Mouse (Mus musculus) cortical plate, adult 2 months (tissue): Measurements from ENCODE around the gene Rmnd5b. TPM values are rescaled to one million over a fixed set of nuclear protein-coding genes. Genes with fewer than 3 reads are reported as not detected.
A peak's percentile ranks its signal among the peaks of the same experiment; 100 is the strongest.
"Not testable (repeated sequence)": the region's sequence is repeated elsewhere in the genome, so short reads cannot be mapped to it uniquely, and the experiment has no call there.

Experiments used
- H3K27ac ChIP-seq: fragments of 200-500 bp; 2 replicates; pipeline ENCODE4 v1.5.1; 2012; ENCODE audit warnings: low read length, control low read depth, inconsistent platforms; ENCODE audit not compliant: insufficient read depth
- H3K4me1 ChIP-seq: fragments of 200-500 bp; 2 replicates; pipeline ENCODE4 v1.6.1; 2011; ENCODE audit warnings: low read length; ENCODE audit not compliant: control insufficient read depth, insufficient read depth
- H3K4me3 ChIP-seq: fragments of 200-500 bp; 2 replicates; pipeline ENCODE4 v1.5.1; 2011; ENCODE audit warnings: mild to moderate bottlenecking, low read length, control low read depth; ENCODE audit not compliant: insufficient read depth
- CTCF ChIP-seq: fragments of 200-500 bp; IDR thresholded peaks from 2 replicates; pipeline ENCODE4 v1.5.1; 2011; ENCODE audit warnings: mild to moderate bottlenecking, control low read depth, low read length; ENCODE audit not compliant: insufficient read depth; ENCODE audit errors: extremely low read depth
- POLR2A ChIP-seq: fragments of 200-500 bp; IDR thresholded peaks from 2 replicates; pipeline ENCODE4 v1.6.1; 2011; ENCODE audit warnings: mild to moderate bottlenecking, low read length, control low read depth; ENCODE audit not compliant: insufficient read depth; ENCODE audit errors: extremely low read depth
- polyA plus RNA-seq: library from polyadenylated mRNA; depleted of rRNA; stranded (reverse); fragments of >200 nt; gene quantifications from 2 replicates; pipeline ENCODE4 v1.2.3, GENCODE M21; 2012

Rmnd5b gene
- polyA plus RNA-seq, 1 experiment: 80.3 TPM

DNA sequence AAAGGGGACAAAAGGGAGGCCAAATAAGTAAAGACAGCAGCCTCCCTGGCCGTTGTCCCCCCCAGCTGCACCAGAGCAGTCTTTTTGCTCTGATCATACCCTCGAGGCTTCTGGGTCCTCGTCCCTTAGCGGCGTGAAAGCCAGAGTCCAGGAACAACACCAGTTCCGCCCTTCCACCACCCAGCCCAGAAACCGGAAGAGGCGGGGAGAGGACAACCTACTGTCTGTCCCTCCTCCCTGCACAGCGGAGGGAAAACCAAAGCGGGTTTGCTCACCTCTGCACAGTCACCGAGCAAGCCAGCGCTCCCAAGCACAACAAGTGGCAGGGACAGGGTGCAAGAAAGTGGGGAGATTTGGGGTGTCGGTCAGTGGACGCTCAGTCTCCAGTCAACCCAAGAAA is 20.1 kb downstream of the Rmnd5b start:
- TF ChIP-seq CTCF (no peak), POLR2A (peak; percentile 75)
- peaks cover 2% of the 10 kb centered on the region for H3K4me1 ChIP-seq
- peak overlapping the region; percentile 37 for H3K4me3 ChIP-seq
- H3K27ac ChIP-seq: peak overlapping the region; percentile 45; the same call in 1 of the 2 replicates

DNA sequence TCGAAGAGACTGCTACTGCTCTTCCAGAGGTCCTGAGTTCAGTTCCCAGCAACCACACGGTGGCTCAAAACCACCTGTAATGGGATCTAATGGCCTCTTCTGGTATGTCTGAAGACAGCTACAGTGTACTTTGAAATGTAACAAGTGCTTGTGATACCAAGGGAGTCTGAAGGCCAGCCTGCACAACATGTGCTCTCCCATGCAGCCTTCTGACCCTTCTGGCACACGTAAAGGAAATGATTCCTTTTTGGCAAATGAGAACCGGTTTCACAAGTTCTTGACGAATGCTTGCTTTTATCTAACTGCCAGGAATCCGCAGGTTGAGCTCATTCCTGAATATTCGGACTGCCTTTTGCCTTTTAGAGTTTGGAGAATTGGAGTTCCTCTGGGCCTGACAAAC is 20.6 kb downstream of the Rmnd5b start:
- Histone ChIP-seq H3K27ac (peak overlapping the region; percentile 45; the same call in 1 of the 2 replicates), H3K4me3 (peak overlapping the region; percentile 37; the same call in 1 of the 2 replicates), H3K4me1 (peaks cover 2% of the 10 kb centered on the region)
- TF ChIP-seq CTCF (no peak), POLR2A (no peak)

DNA sequence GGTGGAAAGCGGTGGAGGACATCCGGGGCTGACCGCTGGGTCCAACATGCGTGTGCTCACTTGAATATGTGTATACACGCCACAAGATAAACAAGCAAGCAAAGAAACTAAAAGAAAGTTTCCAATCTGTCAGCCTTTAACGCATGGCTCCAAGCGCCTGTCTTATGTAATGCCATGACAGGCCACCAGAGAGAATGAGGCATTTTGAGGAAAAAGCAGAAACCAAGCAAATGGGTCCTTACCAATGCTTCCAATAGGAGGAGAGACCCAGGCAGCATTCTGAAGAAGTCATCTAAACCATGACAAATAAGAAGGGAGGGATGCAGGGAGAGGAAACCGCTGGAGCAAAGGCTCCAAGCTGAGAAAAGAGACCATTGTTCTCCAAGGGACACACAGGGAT is 21.4 kb downstream of the Rmnd5b start:
- no peak for TF ChIP-seq POLR2A
- no peak for TF ChIP-seq CTCF
- no peak overlapping the region for H3K4me3 ChIP-seq
- no peak overlapping the region for H3K27ac ChIP-seq
- peaks cover 2% of the 10 kb centered on the region for H3K4me1 ChIP-seq

DNA sequence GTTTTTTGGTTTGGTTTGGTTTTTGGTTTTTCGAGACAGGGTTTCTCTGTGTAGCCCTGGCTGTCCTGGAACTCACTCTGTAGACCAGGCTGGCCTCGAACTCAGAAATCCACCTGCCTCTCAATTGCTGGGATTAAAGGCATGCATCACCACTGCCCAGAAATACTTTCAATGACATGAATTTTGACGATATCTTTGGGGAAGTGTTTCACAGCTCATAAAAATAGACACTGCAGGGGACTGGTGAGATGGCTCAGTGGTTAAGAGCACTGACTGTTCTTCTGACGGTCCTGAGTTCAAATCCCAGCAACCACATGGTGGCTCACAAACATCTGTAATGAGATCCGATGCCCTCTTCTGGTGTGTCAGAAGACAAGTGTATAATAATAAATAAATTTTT is 25.8 kb downstream of the Rmnd5b start:
- H3K27ac ChIP-seq, H3K4me1 ChIP-seq, H3K4me3 ChIP-seq: not testable (repeated sequence)

DNA sequence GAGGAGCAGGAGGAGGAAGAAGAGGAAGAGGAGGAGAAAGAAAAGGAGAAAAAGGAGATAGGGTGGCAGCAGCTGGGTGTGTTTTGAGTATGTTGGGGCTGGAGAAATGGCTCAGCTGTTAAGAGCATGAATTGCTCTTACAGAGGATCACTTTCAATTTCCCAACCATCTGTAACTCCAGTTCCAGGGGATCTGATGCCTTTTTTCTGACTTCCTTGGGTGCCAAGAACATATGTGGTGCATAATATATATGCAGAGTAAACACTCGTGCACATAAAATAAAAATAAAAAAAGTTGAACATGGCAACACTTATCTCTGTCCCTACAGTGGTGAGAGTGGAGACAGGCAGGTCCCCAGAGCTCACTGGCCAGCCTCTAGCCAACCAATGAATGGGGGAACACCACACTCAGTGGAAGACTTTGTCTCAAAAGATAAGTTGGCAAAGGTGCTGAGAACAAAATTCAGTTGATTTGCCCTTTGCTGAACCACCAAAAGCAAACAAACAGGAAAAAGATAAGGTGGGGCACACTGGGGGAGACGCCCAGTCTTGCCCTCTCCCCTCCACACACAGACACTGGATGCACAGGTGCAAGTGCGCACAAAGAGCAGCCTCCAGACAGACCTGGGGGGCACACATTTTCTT is 26.3 kb downstream of the Rmnd5b start:
- TF ChIP-seq CTCF: no peak
- no peak for TF ChIP-seq POLR2A
- Histone ChIP-seq H3K27ac (no peak overlapping the region), H3K4me3 (no peak overlapping the region), H3K4me1 (peaks cover 2% of the 10 kb centered on the region; the same call in 1 of the 2 replicates)

DNA sequence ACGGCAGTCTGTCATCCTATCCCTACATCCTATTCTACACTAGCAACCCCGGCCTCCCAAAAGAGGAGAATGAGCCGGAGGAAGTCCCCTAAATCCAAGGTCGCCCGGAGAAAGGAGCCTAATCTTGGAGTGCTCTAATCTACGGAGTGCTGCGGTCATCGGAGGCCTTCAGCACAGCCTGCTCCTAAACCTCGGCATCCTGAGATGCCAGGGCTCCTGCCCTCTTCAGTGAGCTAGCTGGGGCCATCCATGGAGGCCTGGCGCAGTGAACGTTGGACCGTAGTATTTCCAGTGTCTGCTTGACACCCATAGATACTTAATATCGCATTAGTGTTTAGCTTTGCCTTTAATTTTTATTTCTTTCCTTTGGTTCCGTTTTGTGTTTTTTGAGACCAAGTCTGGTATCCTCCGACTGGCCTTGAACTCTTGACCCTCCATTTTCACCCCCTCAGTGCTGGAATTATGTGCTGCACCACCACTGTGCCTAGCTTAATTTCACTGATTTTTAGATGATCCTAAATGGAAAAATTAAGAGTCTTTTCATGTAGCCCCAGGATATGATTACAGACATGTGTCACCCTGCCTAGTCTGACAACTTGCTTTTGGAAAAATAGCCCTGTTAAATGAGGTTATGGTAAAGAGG is 28.5 kb downstream of the Rmnd5b start:
- TF ChIP-seq POLR2A: no peak
- TF ChIP-seq CTCF: no peak
- Histone ChIP-seq H3K4me1 (peaks cover 2% of the 10 kb centered on the region; the same call in 1 of the 2 replicates), H3K4me3 (peak overlapping the region; percentile 35), H3K27ac (no peak overlapping the region)

DNA sequence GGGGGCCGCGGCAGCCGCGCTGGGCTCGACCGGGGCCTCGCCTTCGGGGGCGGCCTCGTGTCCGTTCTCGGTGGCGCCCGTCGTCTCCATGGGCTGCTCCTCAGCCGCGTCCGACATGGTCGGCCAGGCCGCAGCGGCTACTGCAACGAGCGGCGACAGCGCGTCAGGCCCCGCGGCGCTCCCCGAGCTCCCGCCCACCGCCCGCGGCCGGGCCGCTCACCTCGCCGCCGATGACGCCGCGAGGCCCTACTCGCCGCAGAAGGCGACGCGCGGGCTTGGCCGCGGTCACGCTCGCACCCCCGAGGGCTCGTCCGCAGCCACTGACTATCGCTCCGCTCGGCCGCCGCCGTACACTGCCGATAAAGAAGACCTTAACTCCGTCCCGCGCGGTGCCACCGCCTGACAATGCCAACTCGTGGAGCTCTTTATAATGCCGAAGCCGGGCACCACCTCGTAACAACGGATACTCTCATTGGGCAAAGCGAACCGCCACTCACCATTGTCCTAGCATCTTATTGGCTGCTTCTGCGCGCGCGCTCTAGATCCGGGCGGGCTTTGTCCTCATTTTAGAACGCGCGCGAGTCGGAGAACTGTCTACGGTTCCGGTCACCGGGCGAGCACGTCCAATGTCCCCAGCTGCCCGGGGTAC is 29.1 kb downstream of the Rmnd5b start, which contains the start of gene Hnrnpab:
TSS of gene Hnrnpab (minus strand) at position 401 of the 649 bp plus-strand sequence.
- H3K27ac ChIP-seq: peak within 1 kb of the TSS; percentile 82
- TF ChIP-seq POLR2A: peak; percentile 99
- no peak for TF ChIP-seq CTCF
- H3K4me3 ChIP-seq: peak within 1 kb of the TSS; percentile 35
- H3K4me1 ChIP-seq: peaks cover 2% of the 10 kb centered on the region

DNA sequence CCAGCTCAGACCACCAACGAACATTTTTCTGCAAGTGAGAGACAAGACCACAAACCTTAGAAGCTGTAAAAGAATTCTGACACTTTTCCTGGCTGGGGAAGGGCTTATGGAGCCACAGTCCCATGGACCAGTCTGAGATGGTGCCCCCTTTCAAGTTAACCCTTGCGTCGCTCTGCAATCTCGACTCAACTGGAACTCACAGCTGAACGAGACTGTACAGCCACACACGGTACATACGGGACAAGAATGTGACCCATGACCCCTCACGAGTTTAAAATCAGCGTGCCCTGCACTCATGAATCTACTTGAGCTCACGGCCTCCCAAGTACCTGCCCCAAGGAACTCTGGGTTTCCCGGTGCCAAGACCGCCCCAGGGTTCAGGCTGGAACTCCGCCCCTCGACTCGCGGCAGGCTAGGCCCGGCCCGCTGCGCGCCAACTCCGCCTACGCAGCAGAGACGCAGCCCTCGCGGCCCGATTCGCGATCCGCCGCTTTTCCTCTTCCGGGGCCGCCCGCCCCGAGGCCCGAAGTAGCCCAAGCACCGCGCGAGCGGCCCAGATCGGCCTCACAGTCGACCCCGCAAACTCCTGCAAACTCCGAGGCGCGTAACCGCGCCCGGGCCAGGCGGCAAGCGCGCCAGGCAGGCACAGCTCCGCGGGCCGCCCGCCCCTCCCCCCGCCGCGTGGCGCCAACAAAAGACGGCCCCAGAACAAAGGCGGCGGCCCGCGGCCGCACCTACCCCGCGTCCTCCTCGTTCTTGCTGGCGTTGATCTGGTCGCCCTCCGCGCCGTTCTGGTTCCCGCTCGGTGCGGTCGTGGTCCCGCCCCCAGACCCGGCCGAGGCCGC is 29.9 kb downstream of the Rmnd5b start:
- H3K4me1 ChIP-seq: peaks cover 2% of the 10 kb centered on the region
- peak overlapping the region; percentile 35 for H3K4me3 ChIP-seq
- TF ChIP-seq CTCF (no peak), POLR2A (0 out of 2 replicates have a peak, but pooled peaks have one; percentile 10)
- H3K27ac ChIP-seq: peak overlapping the region; percentile 82

DNA sequence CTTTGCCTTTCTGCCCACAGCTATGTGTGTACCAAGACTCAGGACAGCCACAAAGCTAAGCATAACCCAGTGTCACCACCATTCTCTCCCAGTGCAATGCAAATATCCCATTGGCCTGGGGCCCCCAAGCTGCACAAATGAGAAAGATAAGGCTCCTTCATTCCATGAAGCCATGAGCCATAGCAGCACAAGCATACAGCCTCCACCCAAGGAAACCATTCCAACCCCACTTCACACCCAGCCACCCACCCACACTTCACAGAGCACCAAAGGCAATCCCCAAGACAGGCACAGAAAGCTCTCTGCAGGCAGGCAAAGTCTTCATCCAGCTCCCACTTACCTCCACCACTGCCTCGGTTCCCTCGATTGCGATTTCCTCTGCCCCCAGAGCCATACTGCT is 33.4 kb downstream of the Rmnd5b start:
- no peak for TF ChIP-seq CTCF
- TF ChIP-seq POLR2A: no peak
- H3K27ac ChIP-seq: no peak overlapping the region
- H3K4me3 ChIP-seq: no peak overlapping the region
- peaks cover 2% of the 10 kb centered on the region for H3K4me1 ChIP-seq

DNA sequence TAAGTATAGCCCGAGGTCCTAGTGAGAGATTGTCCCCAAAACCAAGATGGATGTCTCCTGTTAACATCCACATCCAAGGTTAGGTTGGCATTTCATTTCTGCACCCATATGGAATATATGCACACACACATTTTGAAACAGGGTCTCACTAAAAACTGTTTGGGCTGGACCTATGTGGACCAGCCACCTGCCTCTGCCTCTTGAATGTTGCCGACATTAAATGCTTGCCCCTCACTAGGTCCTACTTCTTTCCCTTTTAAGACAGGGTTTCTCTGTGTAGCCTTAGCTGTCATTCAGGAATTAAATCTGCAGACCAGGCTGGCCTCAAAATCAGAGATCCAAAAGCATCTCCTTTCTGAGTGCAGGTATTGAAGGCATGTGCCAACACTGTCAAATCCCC is 38.1 kb downstream of the Rmnd5b start:
- no peaks in the 10 kb centered on the region; the same call in none of the 2 replicates for H3K4me1 ChIP-seq
- TF ChIP-seq POLR2A: no peak
- TF ChIP-seq CTCF: no peak
- no peak overlapping the region for H3K4me3 ChIP-seq
- no peak overlapping the region for H3K27ac ChIP-seq
